Mouse (Mus musculus) kidney, embryonic 14.5 days (tissue): Measurements from ENCODE around the gene Olfr905. TPM values are rescaled to one million over a fixed set of nuclear protein-coding genes. Genes with fewer than 3 reads are reported as not detected.

Source experiments
- ATAC-seq: fragments of 200-750 bp; cut with Nextera tagmentation; 2 replicates; pipeline ENCODE4 v1.8.0; 2017; ENCODE audit warnings: moderate number of reproducible peaks, mild to moderate bottlenecking, moderate TSS enrichment, moderate library complexity; ENCODE audit not compliant: low FRiP score, low TSS enrichment
- H3K27ac ChIP-seq: fragments of 300-500 bp; sonication (generic); 2 replicates; pipeline ENCODE4 v1.5.1; 2014; ENCODE audit warnings: low read depth, mild to moderate bottlenecking, low read length, moderate library complexity, mixed read lengths
- H3K27me3 ChIP-seq: fragments of 300-500 bp; sonication (generic); 2 replicates; pipeline ENCODE4 v1.6.1; 2014; ENCODE audit warnings: mild to moderate bottlenecking, low read length; ENCODE audit not compliant: control insufficient read depth, insufficient read depth
- H3K36me3 ChIP-seq: fragments of 300-500 bp; sonication (generic); 2 replicates; pipeline ENCODE4 v1.6.1; 2014; ENCODE audit warnings: low read length, mixed read lengths; ENCODE audit not compliant: control insufficient read depth, insufficient read depth
- H3K4me1 ChIP-seq: fragments of 300-500 bp; sonication (generic); 2 replicates; pipeline ENCODE4 v1.6.1; 2014; ENCODE audit warnings: low read length, mixed read lengths; ENCODE audit not compliant: control insufficient read depth, insufficient read depth
- H3K4me2 ChIP-seq: fragments of 300-500 bp; sonication (generic); replicated peaks from 2 replicates; pipeline ENCODE4 v1.6.1; 2014; ENCODE audit warnings: low read depth, mild to moderate bottlenecking, low read length
- H3K4me3 ChIP-seq: fragments of 300-500 bp; sonication (generic); 2 replicates; pipeline ENCODE4 v1.5.1; 2014; ENCODE audit warnings: mild to moderate bottlenecking, low read length
- H3K9ac ChIP-seq: fragments of 300-500 bp; sonication (generic); 2 replicates; pipeline ENCODE4 v1.6.1; 2014; ENCODE audit warnings: low read depth, mild to moderate bottlenecking, low read length, moderate library complexity
- H3K9me3 ChIP-seq: fragments of 300-500 bp; sonication (generic); 2 replicates; pipeline ENCODE4 v1.6.1; 2016; ENCODE audit warnings: low read length; ENCODE audit not compliant: control insufficient read depth
- WGBS: fragments of 180-500 bp; shearing (Covaris S2); extraction: QIAGEN DNeasy Blood & Tissue Kit; methylation state at CpG from one replicate; pipeline ENCODE4 v1.1.7; 2014; 5-methylcytosine and 5-hydroxymethylcytosine counted together
- polyA plus RNA-seq: library from polyadenylated mRNA; unstranded; fragments of >200 nt; fragmentation: Nextera tagmentation; extraction: Ambion mirVana; gene quantifications from 2 replicates; pipeline ENCODE4 v1.2.1, GENCODE M21; 2014

The Olfr905 gene
- polyA plus RNA-seq, 1 experiment from 2014 or later: not detected

GRCm38 (mm10) chr9:38521280-38521679 is 50.4 kb downstream of the Olfr905 start, which contains the start of gene Olfr911-ps1:
Gene Olfr911-ps1 (plus strand): TSS chr9:38521580.
- no peaks in the 10 kb centered on the region for H3K9me3 ChIP-seq
- H3K27ac ChIP-seq: no peak within 1 kb of the TSS
- ATAC-seq: no peak
- 79% methylated on average over 1 of the region's 1 CpGs for WGBS
- no peaks in the 10 kb centered on the region for H3K36me3 ChIP-seq
- no peak within 1 kb of the TSS for H3K4me2 ChIP-seq
- no peaks in the 10 kb centered on the region for H3K27me3 ChIP-seq
- no peak within 1 kb of the TSS for H3K9ac ChIP-seq
- no peak within 1 kb of the TSS for H3K4me3 ChIP-seq
- no peaks in the 10 kb centered on the region for H3K4me1 ChIP-seq

Other genes with a start within 250 kb of the Olfr905 start
- gene Olfr143, start 218.3 kb upstream of the Olfr905 start, polyA plus RNA-seq: not detected in 2 replicates
- gene Olfr895, start 203.3 kb upstream of the Olfr905 start, polyA plus RNA-seq: not detected in 2 replicates
- gene Olfr896-ps1, start 180.0 kb upstream of the Olfr905 start, polyA plus RNA-seq: not detected in 2 replicates
- gene Olfr25, start 142.0 kb upstream of the Olfr905 start, polyA plus RNA-seq: not detected in 2 replicates
- gene Olfr898, start 122.7 kb upstream of the Olfr905 start, polyA plus RNA-seq: not detected in 2 replicates
- not detected in 2 replicates for gene Olfr250, start 104.2 kb upstream of the Olfr905 start, polyA plus RNA-seq
- not detected in 2 replicates for gene Olfr251, start 94.0 kb upstream of the Olfr905 start, polyA plus RNA-seq
- gene Olfr147, start 69.4 kb upstream of the Olfr905 start, polyA plus RNA-seq: not detected in 2 replicates
- not detected in 2 replicates for gene Olfr901, start 41.7 kb upstream of the Olfr905 start, polyA plus RNA-seq
- gene Olfr902, start 23.5 kb upstream of the Olfr905 start, polyA plus RNA-seq: not detected in 2 replicates
- not detected in 2 replicates for gene Olfr904, start 8.0 kb upstream of the Olfr905 start, polyA plus RNA-seq
- gene Olfr906, start 16.0 kb downstream of the Olfr905 start, polyA plus RNA-seq: not detected in 2 replicates
- gene Olfr907, start 24.7 kb downstream of the Olfr905 start, polyA plus RNA-seq: not detected in 2 replicates
- gene Olfr911-ps1, start 50.5 kb downstream of the Olfr905 start, polyA plus RNA-seq: not detected in 2 replicates
- gene Olfr910, start 66.7 kb downstream of the Olfr905 start, polyA plus RNA-seq: not detected in 2 replicates
- not detected in 2 replicates for gene Olfr912, start 109.1 kb downstream of the Olfr905 start, polyA plus RNA-seq
- not detected in 2 replicates for gene Olfr913, start 121.7 kb downstream of the Olfr905 start, polyA plus RNA-seq
- gene Olfr914, start 134.0 kb downstream of the Olfr905 start, polyA plus RNA-seq: not detected in 2 replicates
- gene Olfr916, start 188.8 kb downstream of the Olfr905 start, polyA plus RNA-seq: not detected in 2 replicates
- not detected in 2 replicates for gene Olfr917, start 194.7 kb downstream of the Olfr905 start, polyA plus RNA-seq
- gene Olfr918, start 203.5 kb downstream of the Olfr905 start, polyA plus RNA-seq: not detected in 2 replicates
- not detected in 2 replicates for gene Olfr919, start 232.6 kb downstream of the Olfr905 start, polyA plus RNA-seq
- 11.5 and 19.9 TPM in 2 replicates for gene Vwa5a, start 247.2 kb downstream of the Olfr905 start, polyA plus RNA-seq